Mouse (Mus musculus): ENCODE data around the gene Ccdc15. TPM values are rescaled to one million over a fixed set of nuclear protein-coding genes. Genes with fewer than 3 reads are reported as not detected.
A peak's percentile ranks its signal among the peaks of the same experiment; 100 is the strongest.

Ccdc15 gene
- polyA plus RNA-seq (2012; rRNA removed) = 1.3 and 1.4 TPM in 2 replicates

DNA sequence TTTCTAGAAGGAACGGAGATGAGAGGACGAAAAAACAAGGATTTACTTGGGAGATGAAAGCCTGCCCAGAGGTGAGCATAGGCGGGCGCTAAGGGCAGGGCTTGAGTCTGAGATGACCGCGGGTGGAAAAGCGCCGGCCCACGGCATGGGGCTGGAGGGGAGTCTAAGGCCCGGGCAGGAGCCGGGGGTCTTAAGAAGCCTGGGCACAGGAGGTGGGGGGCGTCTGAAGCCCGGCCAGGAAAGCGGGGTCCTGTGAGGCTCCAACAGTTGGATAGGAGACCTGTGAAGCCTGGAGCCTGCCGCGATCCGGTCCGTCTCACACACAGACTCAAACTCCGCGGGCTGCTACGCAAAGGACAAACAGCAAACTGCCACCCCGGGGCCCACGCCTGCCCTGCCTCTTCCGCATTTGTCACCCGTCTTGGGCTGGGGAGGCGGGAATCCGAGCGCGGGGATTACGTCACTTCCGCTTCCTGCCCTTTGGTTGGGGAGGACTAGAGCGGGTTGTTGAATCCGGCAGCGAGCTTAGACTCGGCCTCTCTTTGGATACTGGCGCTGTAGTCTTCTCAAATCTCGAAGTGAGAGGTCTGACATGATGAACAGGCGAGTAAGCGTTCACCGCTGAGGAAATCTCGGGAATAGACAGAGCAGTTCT is at the start of gene Ccdc15:
Gene Ccdc15, minus strand, starts transcription at position 445 of the 655 bp plus-strand sequence.
- peak; percentile 84 for DNase-seq (ENCODE audit: low spot score)

DNA sequence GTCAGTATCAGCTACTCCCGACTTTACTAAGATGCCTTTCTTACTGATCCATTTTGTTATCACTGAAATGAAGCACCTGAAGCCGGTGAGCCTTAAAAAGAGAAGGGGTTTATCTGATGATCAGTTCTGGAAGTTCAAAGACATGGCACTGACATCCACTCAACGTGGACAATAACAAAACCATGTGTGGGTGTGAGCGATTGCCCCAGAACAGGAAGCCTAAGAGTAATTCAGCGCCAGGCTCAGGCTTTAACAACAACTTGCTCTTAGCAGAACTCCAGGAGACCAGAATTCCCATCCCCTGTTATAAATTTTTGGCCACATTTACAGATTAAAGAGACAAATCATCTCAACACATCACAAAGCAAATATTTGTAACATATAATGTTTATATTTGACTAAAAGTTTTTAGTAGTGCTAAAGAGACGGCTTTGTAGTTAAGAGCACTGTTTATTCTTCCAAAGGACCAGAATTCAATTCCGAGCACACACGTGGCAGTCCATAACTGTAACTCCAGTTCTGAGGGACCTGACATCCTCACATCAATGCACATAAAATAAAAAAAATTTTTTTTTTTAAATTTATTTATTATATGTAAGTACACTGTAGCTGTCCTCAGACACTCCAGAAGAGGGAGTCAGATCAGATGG is 45.4 kb upstream of the Ccdc15 start:
- DNase-seq (ENCODE audit: low spot score) = no peak

DNA sequence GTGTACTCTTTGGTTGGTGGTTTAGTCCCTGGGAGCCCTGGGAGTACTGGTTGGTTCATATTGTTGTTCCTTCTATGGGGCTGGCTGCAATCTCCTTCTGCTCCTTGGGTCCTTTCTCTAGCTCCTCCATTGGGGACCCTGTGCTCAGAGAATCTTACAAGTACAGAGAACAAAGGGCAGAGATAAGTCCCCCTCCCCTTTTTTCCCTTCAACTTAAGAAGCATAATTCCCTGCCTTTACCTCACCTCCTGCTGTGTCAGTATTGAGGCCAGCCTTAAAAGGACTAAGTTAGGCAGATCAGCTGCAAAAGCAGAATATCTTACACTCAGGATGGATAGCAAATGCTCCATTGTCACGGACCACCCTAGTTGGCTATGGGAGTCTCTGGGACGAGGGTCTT is 43.8 kb upstream of the Ccdc15 start:
- DNase-seq (ENCODE audit: low spot score) = no peak

DNA sequence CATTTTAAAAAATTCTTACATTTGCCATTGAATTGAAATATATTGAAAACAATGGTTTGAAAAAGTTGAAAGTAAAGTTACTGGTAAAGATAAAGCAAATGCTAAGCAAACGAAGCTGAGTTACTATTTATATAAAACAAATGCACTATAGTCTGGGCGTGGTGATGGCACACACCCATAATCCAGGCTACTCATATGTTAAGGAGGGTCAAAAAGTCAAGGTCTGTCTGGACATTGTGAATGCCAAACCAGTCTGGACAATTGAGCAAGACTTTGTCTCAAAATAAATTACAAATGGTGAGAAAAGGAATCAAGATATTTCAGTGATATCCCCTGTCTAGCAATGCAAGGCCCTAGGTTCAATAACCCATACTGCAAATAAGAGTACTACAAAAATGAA is 42.7 kb upstream of the Ccdc15 start:
- no peak for DNase-seq (ENCODE audit: low spot score)

DNA sequence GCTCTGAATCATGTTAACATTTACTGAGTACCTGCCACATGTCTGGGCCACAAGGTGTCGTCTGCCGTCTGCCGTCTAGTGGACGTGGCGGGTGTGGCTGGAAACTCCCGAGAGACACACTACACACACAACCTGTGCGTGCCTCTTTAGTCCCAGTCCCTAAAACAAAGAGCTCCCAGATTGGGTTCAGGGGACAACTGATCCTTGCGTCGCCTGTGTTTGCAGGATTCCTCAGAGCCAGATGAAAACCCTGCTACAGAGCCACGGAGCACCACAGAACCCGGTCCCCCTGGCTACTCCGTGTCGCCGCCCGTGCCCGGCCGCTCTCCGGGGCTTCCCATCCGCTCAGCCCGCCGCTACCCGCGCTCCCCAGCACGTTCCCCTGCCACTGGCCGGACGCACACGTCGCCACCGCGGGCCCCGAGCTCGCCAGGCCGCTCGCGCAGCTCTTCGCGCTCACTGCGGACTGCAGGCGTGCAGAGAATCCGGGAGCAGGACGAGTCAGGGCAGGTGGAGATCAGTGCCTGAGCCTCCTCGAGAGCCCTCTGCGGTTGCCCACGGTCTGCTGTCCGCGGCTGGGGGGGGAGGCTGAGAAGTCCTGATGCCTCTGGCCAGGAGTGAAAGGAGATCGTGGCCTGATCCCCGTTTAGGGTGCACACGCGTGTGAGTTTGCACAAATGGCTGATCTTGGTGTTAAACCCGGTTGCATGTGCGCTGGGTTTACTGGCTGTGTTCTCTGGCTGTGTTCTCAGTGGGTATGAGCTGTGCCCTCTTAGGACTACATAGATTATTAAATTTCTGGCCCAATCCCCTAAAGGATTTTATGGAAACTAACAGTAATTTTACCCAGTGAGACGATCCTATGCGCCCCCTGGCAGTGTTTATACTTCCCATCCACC is 36.3 kb upstream of the Ccdc15 start:
- DNase-seq (ENCODE audit: low spot score) = no peak

DNA sequence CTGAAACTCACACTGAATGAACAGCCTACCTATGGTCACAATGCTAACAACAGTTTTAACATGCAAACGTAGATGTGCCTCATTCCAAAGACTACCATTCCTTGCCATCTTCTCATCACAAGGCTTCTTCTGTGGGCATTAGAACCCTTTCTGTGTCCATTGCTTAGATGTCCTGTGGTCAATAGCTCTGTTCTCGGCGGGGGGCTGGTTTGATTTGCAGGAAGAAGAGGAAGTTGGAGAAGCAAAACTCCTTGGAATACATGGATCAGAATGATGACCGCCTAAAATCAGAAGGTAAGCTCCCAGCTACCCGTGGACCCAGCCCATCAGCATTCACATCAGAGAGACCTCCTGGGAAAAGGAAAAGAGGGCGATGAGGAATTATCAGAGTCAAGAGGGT is 34.9 kb upstream of the Ccdc15 start:
- DNase-seq (ENCODE audit: low spot score) = no peak

DNA sequence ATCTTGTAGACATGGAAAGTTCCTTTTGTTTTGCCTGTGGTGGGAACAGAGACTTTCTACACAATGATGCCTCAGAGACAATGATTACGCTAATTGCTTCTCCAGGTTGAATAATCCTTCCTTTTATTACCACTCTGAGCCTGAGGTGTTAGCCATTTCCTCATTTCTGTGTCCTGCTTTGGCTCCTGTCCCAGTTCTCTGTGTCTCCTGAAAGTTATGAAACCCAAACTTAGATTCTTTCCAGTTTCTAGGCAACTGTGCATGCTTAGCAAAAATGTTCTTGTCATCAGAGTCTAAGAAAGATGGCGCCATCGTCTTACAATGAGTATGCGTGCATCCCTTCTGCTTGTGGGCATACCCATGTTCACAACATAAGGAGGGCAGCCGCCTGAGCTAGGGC is 27.5 kb upstream of the Ccdc15 start:
- no peak for DNase-seq (ENCODE audit: low spot score)

DNA sequence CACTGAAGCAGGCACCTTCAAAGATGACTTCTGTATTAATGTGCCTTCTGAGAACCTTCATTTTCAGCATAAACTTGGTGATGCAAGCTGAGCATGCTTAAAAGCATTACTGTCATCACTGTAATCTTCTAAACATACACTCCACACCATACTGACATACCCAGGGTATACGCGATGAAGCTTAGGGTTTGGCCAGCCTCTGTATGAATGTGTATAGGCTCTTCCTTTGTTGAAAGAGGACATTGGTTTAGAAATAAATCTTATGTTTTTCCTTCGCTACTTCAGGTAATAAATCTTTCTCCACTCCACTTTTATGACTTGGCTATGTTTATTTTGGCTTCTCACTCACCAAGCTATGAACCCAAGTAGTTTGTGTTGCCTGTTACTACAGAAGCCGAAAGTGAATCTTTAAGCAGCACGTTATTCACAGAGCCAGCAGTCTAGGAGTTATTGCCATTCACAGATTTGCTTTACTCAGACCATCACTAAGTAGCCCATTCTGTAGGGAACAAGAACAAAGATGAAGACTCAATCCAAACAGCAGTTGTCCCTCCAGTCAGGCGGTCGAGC is 23.1 kb upstream of the Ccdc15 start:
- no peak for DNase-seq (ENCODE audit: low spot score)

DNA sequence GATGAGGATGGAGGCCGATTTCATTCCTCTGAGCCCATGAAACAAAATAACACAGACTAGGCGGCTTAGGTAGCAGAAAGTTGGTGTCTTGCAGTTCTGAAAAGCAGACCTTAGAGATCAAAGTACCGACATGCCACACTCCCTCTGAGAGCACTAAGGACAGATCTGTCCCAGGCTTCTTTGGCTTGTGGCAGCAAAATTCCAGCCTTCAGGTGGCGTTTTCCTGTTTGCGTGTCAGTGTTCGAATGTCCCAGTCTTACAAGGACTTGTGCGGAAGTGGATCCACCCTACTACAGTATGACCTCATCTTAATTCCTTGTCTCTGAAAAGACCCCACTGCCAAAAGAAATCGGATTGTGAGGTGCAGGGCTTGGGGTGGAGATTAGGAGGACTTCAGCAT is 20.6 kb upstream of the Ccdc15 start:
- DNase-seq (ENCODE audit: low spot score) = no peak

DNA sequence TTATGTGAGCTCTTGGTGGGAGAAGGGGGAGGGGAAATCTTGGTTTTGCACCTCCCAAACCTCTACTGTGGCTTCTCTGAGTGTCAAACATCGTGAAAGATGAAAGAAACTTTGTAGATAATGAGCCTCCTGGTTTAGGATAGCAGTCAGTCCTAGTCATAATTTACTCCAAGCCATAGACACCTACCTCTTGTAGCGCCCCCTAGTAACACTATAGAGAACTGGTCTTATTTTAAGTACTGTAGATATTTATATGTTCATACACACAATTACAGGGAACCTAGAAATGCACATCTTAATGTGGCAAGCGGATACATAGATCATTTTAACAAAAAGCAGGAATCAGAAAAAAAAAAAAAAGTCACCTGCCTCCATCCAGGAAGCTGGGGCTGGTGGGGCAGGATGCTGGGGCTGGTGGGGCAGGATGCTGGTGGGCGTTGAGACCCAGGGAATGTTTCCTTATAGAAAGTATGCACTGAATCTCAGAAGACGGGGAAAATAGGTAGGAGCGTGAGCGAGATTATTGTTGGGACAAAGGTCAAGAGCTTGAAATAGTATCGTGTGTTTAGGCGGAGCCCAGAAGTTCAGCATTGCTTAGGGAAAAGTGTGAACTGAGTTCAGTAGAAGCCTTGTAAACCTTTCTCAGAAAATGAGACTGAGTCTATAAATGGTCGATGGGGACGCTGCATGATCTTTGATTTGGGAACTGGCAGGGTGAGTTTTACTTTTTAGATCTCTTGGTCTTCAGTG is 20.0 kb upstream of the Ccdc15 start:
- no peak for DNase-seq (ENCODE audit: low spot score)

DNA sequence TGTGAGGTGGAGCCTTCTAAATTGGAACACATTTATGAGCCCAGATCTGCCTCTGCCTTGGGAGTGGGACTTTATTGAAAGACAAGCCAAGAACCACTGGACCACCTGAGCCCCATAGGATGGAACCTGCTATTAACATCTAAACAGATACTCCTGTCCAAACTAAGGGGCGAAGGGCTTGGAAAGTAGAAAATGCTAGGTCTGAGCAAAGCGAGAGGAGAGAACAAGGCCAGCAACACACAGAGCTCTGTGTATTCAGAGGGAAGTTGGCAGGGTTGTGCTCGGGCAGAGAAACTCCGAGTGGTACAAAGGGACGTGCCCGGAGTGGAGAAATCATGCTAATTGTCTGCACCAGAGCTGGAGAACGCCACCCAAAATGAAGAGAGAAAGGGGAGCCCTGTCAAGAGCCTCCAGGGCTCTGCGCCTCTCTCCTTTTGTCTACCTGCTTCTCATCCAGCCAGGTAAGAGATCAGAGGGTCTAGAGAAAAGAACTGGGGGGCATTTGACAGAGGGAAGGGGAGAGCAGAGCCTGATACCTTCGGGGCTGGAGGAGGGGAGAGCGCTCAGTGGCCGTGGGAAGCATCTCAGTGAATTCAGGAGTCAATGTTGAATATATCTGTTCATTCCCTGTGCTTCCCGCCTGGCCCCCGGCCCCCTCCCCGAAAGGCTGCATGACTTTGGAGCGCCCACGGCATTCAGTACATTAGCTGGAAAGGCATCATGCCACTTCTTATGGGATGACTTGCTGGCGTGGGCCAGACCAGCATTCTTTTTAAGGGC is 19.3 kb upstream of the Ccdc15 start, which contains the start of gene Hepacam:
Gene Hepacam, plus strand, starts transcription at position 51 of the 780 bp plus-strand sequence.
- DNase-seq (ENCODE audit: low spot score) = no peak

DNA sequence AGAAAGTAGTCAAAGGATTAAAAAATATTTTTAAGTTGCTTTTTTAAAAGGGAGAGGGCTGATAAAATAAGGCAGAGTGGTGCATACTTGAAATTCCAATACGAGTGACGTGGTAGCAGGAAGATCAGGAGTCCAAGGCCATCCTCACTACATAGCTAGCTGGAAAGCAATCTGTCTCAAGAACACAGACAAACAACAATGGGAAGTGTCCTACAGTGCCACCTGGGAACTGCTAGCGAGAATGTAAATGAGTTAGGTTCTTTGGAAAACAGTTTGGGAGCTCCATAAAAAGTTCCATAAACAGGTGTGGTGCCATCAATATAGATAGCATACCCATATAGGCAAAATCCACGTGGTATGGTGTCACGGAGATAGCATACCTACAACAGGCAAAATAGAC is 17.5 kb upstream of the Ccdc15 start:
- no peak for DNase-seq (ENCODE audit: low spot score)

DNA sequence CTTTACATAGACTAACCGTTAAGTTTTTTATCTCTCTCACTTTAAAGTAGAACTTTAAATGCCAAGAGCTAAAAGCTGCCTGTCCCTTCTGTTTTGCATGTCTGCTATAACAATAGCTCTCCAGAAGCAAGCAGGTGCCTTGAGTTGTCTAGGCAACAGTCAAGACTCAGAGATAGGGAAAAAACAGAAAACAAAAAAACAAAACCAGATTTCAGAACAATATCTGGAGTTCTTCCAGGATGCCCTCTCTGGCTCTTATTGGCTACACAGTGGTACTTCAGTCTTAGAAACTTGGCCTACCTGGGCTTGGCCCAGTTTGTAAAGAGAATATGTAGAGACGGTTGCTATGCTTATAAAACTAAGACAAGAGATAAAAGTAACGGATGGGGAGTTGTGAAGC is 16.2 kb upstream of the Ccdc15 start:
- no peak for DNase-seq (ENCODE audit: low spot score)

DNA sequence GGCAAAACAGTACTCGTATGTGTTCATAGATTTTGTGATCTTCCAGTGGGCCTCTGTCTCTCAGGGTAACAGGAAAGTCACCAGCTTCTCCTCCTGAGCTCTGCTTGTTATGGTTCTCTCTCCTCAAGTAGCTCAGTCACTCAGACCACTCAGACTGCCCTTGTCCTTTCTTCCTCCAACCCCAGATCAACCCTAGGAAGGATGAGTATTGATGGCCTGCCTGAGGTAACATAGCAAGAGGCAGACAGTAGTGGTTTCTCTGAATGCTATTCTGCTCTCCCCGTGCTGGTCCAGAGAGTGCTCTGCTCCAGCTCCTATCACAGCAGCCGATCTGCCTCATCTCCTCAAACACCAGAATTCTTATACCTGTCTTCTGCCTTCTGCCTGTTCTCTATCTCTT is 15.3 kb upstream of the Ccdc15 start:
- no peak for DNase-seq (ENCODE audit: low spot score)

DNA sequence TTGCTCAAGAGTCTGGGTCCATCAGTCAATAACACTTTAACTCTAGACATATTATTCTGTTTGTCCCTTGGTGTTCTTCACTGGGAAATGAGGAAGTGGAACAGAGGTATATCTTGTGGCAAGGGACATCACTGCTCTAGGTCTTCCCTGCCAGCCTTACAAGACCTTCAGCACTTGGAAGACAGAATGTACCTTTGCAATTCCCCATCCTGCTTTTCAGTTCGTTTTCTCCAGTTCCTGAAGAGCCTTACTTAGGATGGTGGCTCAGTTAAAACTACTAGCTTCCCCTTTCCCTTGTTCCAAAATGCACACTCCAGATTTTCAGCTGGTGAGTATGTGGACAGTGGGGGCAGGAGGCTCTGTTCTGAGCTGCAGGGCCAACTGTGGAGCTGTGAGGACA is 14.6 kb upstream of the Ccdc15 start:
- DNase-seq (ENCODE audit: low spot score) = no peak

DNA sequence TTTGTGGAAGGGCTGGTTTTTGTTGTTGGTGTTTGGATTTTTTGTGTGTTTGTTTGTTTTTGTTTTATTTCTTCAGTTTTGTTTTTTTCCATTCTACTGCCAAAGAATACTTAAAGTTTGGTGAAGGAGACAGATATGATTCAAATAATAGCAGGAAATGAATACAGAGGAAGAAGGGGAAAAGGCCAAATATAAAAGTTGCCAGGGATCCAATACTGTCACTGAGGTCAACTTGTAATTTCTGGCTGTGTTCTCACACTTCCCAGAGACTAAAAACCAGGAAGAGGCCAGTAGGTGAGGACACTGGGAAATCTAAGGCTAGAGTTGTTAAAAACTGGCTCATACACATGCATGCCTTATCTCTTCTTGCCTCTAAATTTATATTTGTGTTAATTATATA is 13.9 kb upstream of the Ccdc15 start:
- DNase-seq (ENCODE audit: low spot score) = no peak

DNA sequence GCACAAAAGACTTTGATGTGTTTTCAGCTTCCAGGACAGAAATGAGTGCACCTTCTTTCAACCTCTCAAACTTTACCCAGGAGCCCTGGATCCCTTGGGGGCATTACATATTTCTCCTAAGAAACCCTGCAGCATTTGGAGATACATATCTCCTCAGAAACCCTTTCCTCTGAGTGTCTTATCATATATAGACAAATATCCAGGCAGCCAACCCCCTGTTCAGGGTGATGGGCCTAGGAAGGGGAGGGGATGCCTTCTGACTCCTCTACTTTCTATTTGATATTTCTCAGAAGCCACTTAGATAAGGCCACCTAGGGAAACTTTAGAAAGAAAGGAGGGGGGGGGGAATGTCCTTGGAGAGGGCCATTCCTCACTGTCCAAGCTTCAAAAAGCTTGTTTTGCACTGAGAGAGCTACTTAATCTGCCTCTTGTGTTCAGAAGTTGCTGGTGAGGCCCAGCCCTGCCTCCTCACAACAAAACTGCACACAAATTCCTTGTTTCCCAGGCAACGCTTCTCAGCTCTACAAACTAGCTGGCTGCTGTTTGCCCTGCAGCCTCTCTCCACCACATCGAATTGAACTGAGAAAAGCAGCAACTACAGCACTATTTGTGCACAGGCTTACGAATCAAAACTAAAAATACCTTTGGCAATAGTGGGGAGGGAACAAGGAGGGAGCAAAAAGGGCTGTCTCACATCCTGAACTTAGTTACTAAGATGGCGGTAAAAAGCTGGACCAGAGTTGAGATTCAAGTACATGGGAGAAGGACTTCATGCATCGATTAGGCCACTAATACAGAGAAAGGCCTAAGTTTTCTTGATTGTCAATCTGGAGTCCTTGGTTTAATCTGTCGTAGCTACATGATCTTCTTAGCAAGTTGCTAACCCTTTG is 11.3 kb upstream of the Ccdc15 start:
- DNase-seq (ENCODE audit: low spot score) = no peak

DNA sequence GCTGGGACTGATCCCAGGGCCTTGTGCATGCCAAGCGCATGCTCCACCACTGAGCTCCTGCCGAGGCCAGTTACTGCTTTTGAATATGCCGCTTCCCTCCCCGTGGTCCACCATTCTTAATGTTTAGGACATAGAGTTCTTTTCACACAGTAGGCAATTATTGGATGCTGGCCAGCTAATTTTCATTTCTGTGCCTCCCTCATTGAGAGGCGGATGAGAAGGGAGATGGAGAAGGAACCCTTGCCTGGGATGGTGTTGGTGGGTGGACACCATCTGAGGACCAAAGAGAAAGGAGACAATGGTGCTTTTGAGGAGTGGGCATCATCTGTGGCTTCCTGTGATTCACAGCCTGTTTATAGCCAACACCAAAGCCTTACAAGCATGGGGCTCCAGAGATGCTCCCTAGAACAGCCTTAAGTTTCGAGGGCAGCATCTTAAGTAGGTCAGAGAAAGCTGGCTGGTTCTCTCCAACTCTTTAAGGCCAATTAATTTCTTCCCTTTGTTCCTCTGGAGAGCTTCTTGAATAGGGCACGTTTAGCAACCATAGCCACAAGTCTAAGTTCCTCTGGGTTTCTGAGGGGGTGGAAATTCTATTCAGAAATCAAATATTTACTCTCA is 10.6 kb upstream of the Ccdc15 start:
- no peak for DNase-seq (ENCODE audit: low spot score)

DNA sequence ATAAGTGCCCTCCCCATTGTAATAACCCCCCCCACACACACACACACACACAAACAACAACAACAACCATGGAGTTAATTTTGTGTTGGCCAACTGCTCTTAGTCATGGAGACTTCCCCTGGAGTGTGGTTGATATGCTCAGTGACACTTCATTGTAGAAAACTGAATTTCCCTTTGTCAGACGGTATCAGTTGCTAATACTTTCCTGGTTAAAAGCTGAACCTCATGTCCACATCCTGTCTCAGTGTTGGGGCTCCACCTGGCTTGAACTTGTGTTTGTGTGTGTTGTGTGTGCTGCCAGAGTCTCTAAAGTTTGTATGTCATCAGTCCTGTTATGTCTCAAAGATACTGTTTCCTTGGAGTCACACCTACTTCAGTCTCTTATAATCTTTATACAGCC is 6.3 kb upstream of the Ccdc15 start:
- no peak for DNase-seq (ENCODE audit: low spot score)

Measured in urinary bladder, adult 2 months (tissue).